Mouse (Mus musculus) olfactory bulb, adult 2 months (tissue): ENCODE results near the gene Kit. TPM values are rescaled to one million over a fixed set of nuclear protein-coding genes. Genes with fewer than 3 reads are reported as not detected.

Experiments used
- H3K27ac ChIP-seq: fragments of 200-500 bp; 2 replicates; pipeline ENCODE4 v1.5.1; 2012; ENCODE audit warnings: low read depth, low read length; ENCODE audit not compliant: insufficient read depth
- H3K4me1 ChIP-seq: fragments of 200-500 bp; 2 replicates; pipeline ENCODE4 v1.6.1; 2012; ENCODE audit warnings: low read length; ENCODE audit not compliant: control insufficient read depth, insufficient read depth
- H3K4me3 ChIP-seq: fragments of 200-500 bp; 2 replicates; pipeline ENCODE4 v1.5.1; 2012; ENCODE audit warnings: mild to moderate bottlenecking, low read depth, low read length, moderate library complexity; ENCODE audit not compliant: insufficient read depth
- CTCF ChIP-seq: fragments of 200-500 bp; IDR thresholded peaks from 2 replicates; pipeline ENCODE4 v1.5.1; 2012; ENCODE audit warnings: low read depth, mild to moderate bottlenecking, low read length, moderate library complexity; ENCODE audit not compliant: insufficient read depth
- POLR2A ChIP-seq: fragments of 200-500 bp; IDR thresholded peaks from 2 replicates; pipeline ENCODE4 v1.6.1; 2012; ENCODE audit warnings: mild to moderate bottlenecking, low read depth, low read length, moderate library complexity; ENCODE audit not compliant: insufficient read depth
- WGBS: fragments of 180-500 bp; shearing (Covaris S2); methylation state at CpG from one replicate; pipeline ENCODE4 v1.1.7; 2018; 5-methylcytosine and 5-hydroxymethylcytosine counted together
- polyA plus RNA-seq: library from polyadenylated mRNA; stranded (reverse); fragments of >200 nt; gene quantifications from 2 replicates; pipeline ENCODE4 v1.2.4, GENCODE M21; 2012; ENCODE audit warnings: low replicate concordance; ENCODE audit not compliant: missing spikeins, insufficient read depth, insufficient read length

The Kit gene
- polyA plus RNA-seq, 1 experiment: not detected

DNA sequence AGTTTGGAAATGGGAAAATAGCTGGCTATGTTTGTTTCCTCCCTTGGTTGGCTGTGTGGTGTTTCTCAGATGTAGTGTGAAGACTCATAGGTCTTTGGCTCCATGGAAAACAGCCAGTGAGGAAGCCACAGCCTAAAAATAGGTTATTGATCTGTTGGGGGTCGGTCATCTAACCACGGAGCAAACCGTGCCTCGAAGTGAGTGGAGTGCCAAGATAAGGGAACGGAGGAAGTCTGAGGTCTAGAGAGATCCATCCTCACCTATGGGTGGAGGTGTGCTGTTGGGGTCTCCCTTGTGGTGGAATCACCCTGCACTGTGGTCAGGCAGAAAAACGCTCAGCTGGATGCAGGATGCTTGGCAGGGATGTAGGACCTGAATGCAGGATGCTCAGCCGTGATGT lies 7.2 kb downstream of the Kit start:
- Histone ChIP-seq H3K4me3 (no peak overlapping the region), H3K27ac (no peak overlapping the region), H3K4me1 (no peaks in the 10 kb centered on the region)
- no peak for TF ChIP-seq POLR2A
- TF ChIP-seq CTCF: no peak
- 85% methylated on average over 7 of the region's 7 CpGs for WGBS

GRCm38 (mm10) chr5:75587781-75588180 lies 13.1 kb downstream of the Kit start:
- no peak overlapping the region for H3K4me3 ChIP-seq
- H3K4me1 ChIP-seq: peaks cover 7% of the 10 kb centered on the region; the same call in 1 of the 2 replicates
- WGBS: 91% methylated on average over 4 of the region's 4 CpGs
- no peak for TF ChIP-seq POLR2A
- TF ChIP-seq CTCF: no peak
- no peak overlapping the region for H3K27ac ChIP-seq

- H3K4me1 ChIP-seq: peaks cover 7% of the 10 kb centered on the region; the same call in 1 of the 2 replicates
- no peak overlapping the region for H3K4me3 ChIP-seq
- no peak overlapping the region for H3K27ac ChIP-seq
- WGBS: 83% methylated on average over 15 of the region's 15 CpGs
- TF ChIP-seq POLR2A: no peak
- TF ChIP-seq CTCF: no peak
Measured at GRCm38 (mm10) chr5:75589552-75590346, 15.0 kb downstream of the Kit start.

GRCm38 (mm10) chr5:75590961-75591360 lies 16.2 kb downstream of the Kit start:
- Histone ChIP-seq H3K4me3 (no peak overlapping the region), H3K4me1 (peaks cover 7% of the 10 kb centered on the region; the same call in 1 of the 2 replicates), H3K27ac (no peak overlapping the region)
- 62% methylated on average over 6 of the region's 6 CpGs for WGBS
- no peak for TF ChIP-seq CTCF
- TF ChIP-seq POLR2A: no peak

- TF ChIP-seq CTCF: no peak
- TF ChIP-seq POLR2A: no peak
- H3K27ac ChIP-seq: no peak overlapping the region
- WGBS: 71% methylated on average over 11 of the region's 11 CpGs
- no peak overlapping the region for H3K4me3 ChIP-seq
- H3K4me1 ChIP-seq: peaks cover 7% of the 10 kb centered on the region; the same call in 1 of the 2 replicates
Measured at GRCm38 (mm10) chr5:75591567-75591966, 16.9 kb downstream of the Kit start.

- Histone ChIP-seq H3K27ac (no peak overlapping the region), H3K4me1 (peaks cover 7% of the 10 kb centered on the region; the same call in 1 of the 2 replicates), H3K4me3 (no peak overlapping the region)
- TF ChIP-seq POLR2A (no peak), CTCF (no peak)
- 88% methylated on average over 10 of the region's 10 CpGs for WGBS
Measured at GRCm38 (mm10) chr5:75595319-75595718, 20.6 kb downstream of the Kit start.

GRCm38 (mm10) chr5:75596211-75596610 lies 21.5 kb downstream of the Kit start:
- TF ChIP-seq CTCF (no peak), POLR2A (no peak)
- Histone ChIP-seq H3K4me1 (peaks cover 7% of the 10 kb centered on the region; the same call in 1 of the 2 replicates), H3K4me3 (no peak overlapping the region), H3K27ac (no peak overlapping the region)
- WGBS: 90% methylated on average over 14 of the region's 14 CpGs

DNA sequence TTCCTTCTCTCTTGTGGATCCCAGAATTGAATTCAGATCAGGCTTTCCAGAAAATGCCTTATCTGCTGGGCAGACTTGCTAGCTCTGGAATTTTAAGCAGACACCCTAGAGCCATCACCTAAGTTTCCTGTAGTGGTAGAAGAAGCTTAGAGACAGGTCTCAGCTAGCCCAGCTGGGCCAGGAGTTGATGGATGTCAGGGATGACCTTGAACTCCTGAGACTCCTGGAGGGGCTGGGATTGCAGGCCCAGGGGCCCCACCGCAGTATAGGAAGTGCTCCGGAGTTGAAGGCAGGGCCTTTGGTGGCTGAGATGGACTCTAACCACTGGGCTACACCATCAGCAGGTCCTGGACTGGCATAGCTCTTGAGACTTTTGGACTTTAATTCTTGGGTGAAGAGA lies 22.6 kb downstream of the Kit start:
- 86% methylated on average over 2 of the region's 2 CpGs for WGBS
- TF ChIP-seq POLR2A: no peak
- no peak for TF ChIP-seq CTCF
- H3K27ac ChIP-seq: no peak overlapping the region
- no peak overlapping the region for H3K4me3 ChIP-seq
- H3K4me1 ChIP-seq: 0 out of 2 replicates have a peak, but pooled peaks cover 2% of the 10 kb centered on the region

- whole genome bisulfite sequencing: 96% methylated on average over 13 of the region's 13 CpGs
- H3K4me3 ChIP-seq: no peak overlapping the region
- H3K4me1 ChIP-seq: no peaks in the 10 kb centered on the region
- H3K27ac ChIP-seq: no peak overlapping the region
- TF ChIP-seq CTCF: no peak
- TF ChIP-seq POLR2A: no peak
Measured at GRCm38 (mm10) chr5:75598491-75598890, 23.8 kb downstream of the Kit start.
